Mouse (Mus musculus) forebrain, postnatal 0 days (tissue): ENCODE data around the gene Map3k19. TPM values are rescaled to one million over a fixed set of nuclear protein-coding genes. Genes with fewer than 3 reads are reported as not detected.

Source experiments
- ATAC-seq: fragments of 200-750 bp; cut with Nextera tagmentation; 2 replicates; pipeline ENCODE4 v1.8.0; 2017; ENCODE audit warnings: mild to moderate bottlenecking, moderate library complexity
- DNase-seq: peaks from one replicate; pipeline ENCODE4 v3.0.0-alpha.2; 2015
- H3K27ac ChIP-seq: fragments of 300-500 bp; sonication (generic); 2 replicates; pipeline ENCODE4 v1.5.1; 2014; ENCODE audit warnings: low read depth, mild to moderate bottlenecking, antibody characterized with exemption, low read length, moderate library complexity, mixed read lengths
- H3K27me3 ChIP-seq: fragments of 300-500 bp; sonication (generic); 2 replicates; pipeline ENCODE4 v1.6.1; 2014; ENCODE audit warnings: mild to moderate bottlenecking, low read length, mixed read lengths; ENCODE audit not compliant: insufficient read depth
- H3K36me3 ChIP-seq: fragments of 300-500 bp; sonication (generic); 2 replicates; pipeline ENCODE4 v1.6.1; 2014; ENCODE audit warnings: mild to moderate bottlenecking, moderate library complexity; ENCODE audit not compliant: insufficient read depth
- H3K4me1 ChIP-seq: fragments of 300-500 bp; sonication (generic); 2 replicates; pipeline ENCODE4 v1.6.1; 2014; ENCODE audit warnings: antibody characterized with exemption; ENCODE audit not compliant: insufficient read depth
- H3K4me2 ChIP-seq: fragments of 300-500 bp; sonication (generic); 2 replicates; pipeline ENCODE4 v1.6.1; 2014; ENCODE audit warnings: low read depth, mild to moderate bottlenecking, moderate library complexity
- H3K4me3 ChIP-seq: fragments of 300-500 bp; sonication (generic); 2 replicates; pipeline ENCODE4 v1.5.1; 2014; ENCODE audit warnings: low read depth, low read length, mixed read lengths
- H3K9ac ChIP-seq: fragments of 300-500 bp; sonication (generic); 2 replicates; pipeline ENCODE4 v1.6.1; 2014; ENCODE audit warnings: mild to moderate bottlenecking
- H3K9me3 ChIP-seq: fragments of 300-500 bp; sonication (generic); 2 replicates; pipeline ENCODE4 v1.6.1; 2016; ENCODE audit warnings: low read length
- CTCF ChIP-seq: sonication (generic); IDR thresholded peaks from 2 replicates; pipeline ENCODE4 v1.5.1; 2016; ENCODE audit warnings: antibody characterized with exemption, control low read depth, low read depth
- WGBS: fragments of 180-500 bp; shearing (Covaris S2); extraction: QIAGEN DNeasy Blood & Tissue Kit; methylation state at CpG from one replicate; pipeline ENCODE4 v1.1.7; 2014; 5-methylcytosine and 5-hydroxymethylcytosine counted together
- polyA plus RNA-seq: library from polyadenylated mRNA; unstranded; fragments of >200 nt; fragmentation: Nextera tagmentation; extraction: Ambion mirVana; gene quantifications from 2 replicates; pipeline ENCODE4 v1.2.1, GENCODE M21; 2015
- total RNA-seq: library from RNA; depleted of rRNA; stranded (reverse); fragments of >200 nt; gene quantifications from 2 replicates; pipeline ENCODE4 v1.2.3, GENCODE M21; 2014

Map3k19 gene
- total and polyA plus RNA-seq, 2 experiments from 2014 or later: 0.94 to 3.2 TPM

- 85% methylated on average over 6 of the region's 6 CpGs for WGBS
- DNase-seq (no peak), ATAC-seq (no peak)
- Histone ChIP-seq H3K9me3 (no peaks in the 10 kb centered on the region), H3K9ac (no peak overlapping the region), H3K4me3 (no peak overlapping the region), H3K27me3 (no peaks in the 10 kb centered on the region), H3K4me2 (no peak overlapping the region), H3K36me3 (no peaks in the 10 kb centered on the region), H3K27ac (no peak overlapping the region), H3K4me1 (no peaks in the 10 kb centered on the region)
- TF ChIP-seq CTCF: no peak
These were observed 5.1 kb upstream of the Map3k19 start for GRCm38 (mm10) chr1:127859799-127860400.

- WGBS: 73% methylated on average over 9 of the region's 9 CpGs
- TF ChIP-seq CTCF: no peak
- no peak for DNase-seq
These were observed 4.3 kb upstream of the Map3k19 start for GRCm38 (mm10) chr1:127858945-127859648.

GRCm38 (mm10) chr1:127850075-127850610 lies 4.7 kb downstream of the Map3k19 start:
- WGBS: 83% methylated on average over 7 of the region's 7 CpGs
- Histone ChIP-seq H3K4me3 (no peak overlapping the region), H3K27ac (no peak overlapping the region), H3K9ac (no peak overlapping the region), H3K36me3 (no peaks in the 10 kb centered on the region), H3K27me3 (no peaks in the 10 kb centered on the region), H3K4me1 (no peaks in the 10 kb centered on the region), H3K4me2 (no peak overlapping the region), H3K9me3 (0 out of 2 replicates have a peak, but pooled peaks cover 7% of the 10 kb centered on the region)
- DNase-seq (no peak), ATAC-seq (no peak)
- no peak for TF ChIP-seq CTCF

More at GRCm38 (mm10) chr1:127858945-127859648, 4.3 kb upstream of the Map3k19 start:
- no peaks in the 10 kb centered on the region for H3K4me1 ChIP-seq
- H3K4me3 ChIP-seq: no peak overlapping the region
- no peaks in the 10 kb centered on the region for H3K9me3 ChIP-seq
- no peak for ATAC-seq
- no peak overlapping the region for H3K27ac ChIP-seq
- no peaks in the 10 kb centered on the region for H3K27me3 ChIP-seq
- H3K36me3 ChIP-seq: no peaks in the 10 kb centered on the region
- no peak overlapping the region for H3K4me2 ChIP-seq
- no peak overlapping the region for H3K9ac ChIP-seq

GRCm38 (mm10) chr1:127845472-127845871 lies 9.4 kb downstream of the Map3k19 start:
- DNase-seq (no peak), ATAC-seq (no peak)
- Histone ChIP-seq H3K4me3 (no peak overlapping the region), H3K4me2 (no peak overlapping the region), H3K9ac (no peak overlapping the region), H3K27me3 (no peaks in the 10 kb centered on the region), H3K9me3 (no peaks in the 10 kb centered on the region), H3K4me1 (no peaks in the 10 kb centered on the region), H3K36me3 (no peaks in the 10 kb centered on the region), H3K27ac (no peak overlapping the region)
- WGBS: 90% methylated on average over 5 of the region's 5 CpGs
- TF ChIP-seq CTCF: no peak

GRCm38 (mm10) chr1:127838602-127839001 lies 16.2 kb downstream of the Map3k19 start:
- H3K27me3 ChIP-seq: no peaks in the 10 kb centered on the region
- no peaks in the 10 kb centered on the region for H3K4me1 ChIP-seq
- no peak overlapping the region for H3K4me3 ChIP-seq
- DNase-seq (no peak), ATAC-seq (no peak)
- TF ChIP-seq CTCF: no peak
- WGBS: 73% methylated on average over 1 of the region's 1 CpGs
- H3K4me2 ChIP-seq: no peak overlapping the region
- no peak overlapping the region for H3K9ac ChIP-seq
- no peaks in the 10 kb centered on the region for H3K9me3 ChIP-seq
- H3K27ac ChIP-seq: no peak overlapping the region
- H3K36me3 ChIP-seq: no peaks in the 10 kb centered on the region

GRCm38 (mm10) chr1:127836619-127837018 lies 18.2 kb downstream of the Map3k19 start:
- Histone ChIP-seq H3K27me3 (no peaks in the 10 kb centered on the region), H3K36me3 (no peaks in the 10 kb centered on the region), H3K9ac (no peak overlapping the region), H3K4me1 (no peaks in the 10 kb centered on the region), H3K9me3 (no peaks in the 10 kb centered on the region), H3K4me3 (no peak overlapping the region), H3K27ac (no peak overlapping the region), H3K4me2 (no peak overlapping the region)
- ATAC-seq (no peak), DNase-seq (no peak)
- WGBS: 63% methylated on average over 4 of the region's 4 CpGs
- no peak for TF ChIP-seq CTCF

- no peak for TF ChIP-seq CTCF
- Histone ChIP-seq H3K36me3 (no peaks in the 10 kb centered on the region), H3K9me3 (no peaks in the 10 kb centered on the region), H3K4me3 (no peak overlapping the region), H3K9ac (no peak overlapping the region), H3K4me1 (no peaks in the 10 kb centered on the region), H3K27ac (no peak overlapping the region), H3K4me2 (no peak overlapping the region), H3K27me3 (no peaks in the 10 kb centered on the region)
- no peak for ATAC-seq
- WGBS: 86% methylated on average over 4 of the region's 4 CpGs
- DNase-seq: no peak
These were observed 20.6 kb downstream of the Map3k19 start for GRCm38 (mm10) chr1:127834202-127834601.
